Mouse (Mus musculus) forebrain, embryonic 10.5 days (tissue): ENCODE results near the gene Fastk. TPM values are rescaled to one million over a fixed set of nuclear protein-coding genes. Genes with fewer than 3 reads are reported as not detected.
A peak's percentile ranks its signal among the peaks of the same experiment; 100 is the strongest.

ENCODE experiments used
- DNase-seq: peaks from one replicate; pipeline ENCODE4 v3.0.0-alpha.2; 2017; ENCODE audit warnings: low spot score; ENCODE audit errors: extremely low spot score
- H3K27ac ChIP-seq: fragments of 300-500 bp; sonication (generic); 2 replicates; pipeline ENCODE4 v1.5.1; 2016; ENCODE audit warnings: mild to moderate bottlenecking
- H3K27me3 ChIP-seq: fragments of 300-500 bp; sonication (generic); 2 replicates; pipeline ENCODE4 v1.6.1; 2016; ENCODE audit warnings: mild to moderate bottlenecking; ENCODE audit not compliant: poor library complexity, severe bottlenecking
- H3K36me3 ChIP-seq: fragments of 300-500 bp; sonication (generic); replicated peaks from 2 replicates; pipeline ENCODE4 v1.6.1; 2016; ENCODE audit warnings: mild to moderate bottlenecking, moderate library complexity
- H3K4me1 ChIP-seq: fragments of 300-500 bp; sonication (generic); 2 replicates; pipeline ENCODE4 v1.6.1; 2016
- H3K4me3 ChIP-seq: fragments of 300-500 bp; sonication (generic); 2 replicates; pipeline ENCODE4 v1.5.1; 2016; ENCODE audit warnings: mild to moderate bottlenecking, moderate library complexity
- H3K9me3 ChIP-seq: fragments of 300-500 bp; sonication (generic); 2 replicates; pipeline ENCODE4 v1.6.1; 2016; ENCODE audit warnings: mild to moderate bottlenecking, moderate library complexity
- WGBS: fragments of 180-500 bp; shearing (Covaris S2); methylation state at CpG from one replicate; pipeline ENCODE4 v1.1.7; 2016; 5-methylcytosine and 5-hydroxymethylcytosine counted together
- polyA plus RNA-seq: library from polyadenylated mRNA; unstranded; fragments of >200 nt; fragmentation: Nextera tagmentation; extraction: Ambion mirVana; gene quantifications from 2 replicates; pipeline ENCODE4 v1.2.1, GENCODE M21; 2016

Fastk gene
- polyA plus RNA-seq, 1 experiment from 2014 or later, result 106 TPM

DNA sequence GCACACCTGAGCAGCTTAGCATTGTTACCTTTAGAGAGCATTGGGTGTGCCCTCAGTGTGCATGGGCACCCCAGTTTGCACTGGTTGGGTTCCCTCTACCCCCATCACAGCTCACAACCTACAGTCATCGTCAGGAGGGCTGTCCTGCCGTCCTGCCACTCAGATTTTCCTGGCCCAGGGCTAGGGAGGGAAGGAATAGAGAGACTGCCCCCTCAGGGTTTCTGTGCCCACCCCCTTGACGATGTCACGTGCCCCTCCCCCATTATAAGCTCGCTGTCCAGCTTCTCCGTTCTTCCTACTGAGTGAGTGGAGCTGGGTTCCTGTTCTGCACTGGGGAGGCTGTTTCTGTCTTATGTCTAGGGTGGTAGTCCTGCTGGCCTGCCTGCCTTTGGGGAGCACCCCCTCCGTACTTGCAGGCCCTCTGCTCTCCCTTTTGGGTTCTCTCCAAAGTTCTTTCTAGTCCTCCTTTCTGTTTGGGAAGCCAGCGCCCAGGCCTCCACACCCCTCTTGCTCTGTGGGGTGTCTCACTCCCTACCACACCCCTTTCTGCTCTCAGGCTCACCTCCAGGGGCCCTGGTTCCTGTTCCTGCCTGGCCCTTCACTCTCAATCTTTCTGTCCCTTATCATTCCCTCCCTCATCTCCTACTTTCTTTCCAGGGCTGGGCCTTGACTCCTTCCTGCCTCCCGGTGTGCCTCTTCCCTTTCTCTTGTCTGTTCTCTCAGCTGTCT lies 18.4 kb downstream of the Fastk start:
- DNase-seq, result no peak
- peak overlapping the region; percentile 85; the same call in 1 of the 2 replicates for H3K27ac ChIP-seq
- 10% methylated on average over 9 of the region's 9 CpGs for WGBS

DNA sequence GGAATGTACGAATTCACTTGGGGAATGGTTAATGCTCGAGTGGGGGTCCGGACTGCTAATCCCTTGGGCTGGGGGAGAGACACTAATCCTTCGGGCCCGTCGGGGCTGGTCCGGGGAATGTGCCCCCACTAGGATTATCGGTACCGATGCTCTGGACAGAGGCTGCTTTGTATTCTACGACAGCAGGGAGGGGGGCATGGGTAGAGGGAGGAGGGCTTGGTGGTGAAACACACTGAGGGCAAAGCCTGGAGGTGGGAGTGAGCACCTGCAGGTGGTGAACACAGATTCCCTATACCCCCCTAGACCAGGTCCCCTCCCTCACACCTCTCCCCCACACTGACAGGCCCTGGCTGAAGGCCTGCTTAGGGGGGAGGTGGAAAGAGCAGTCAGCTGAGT lies 19.1 kb downstream of the Fastk start:
- H3K36me3 ChIP-seq, result peaks cover 32% of the 10 kb centered on the region
- WGBS, result 2% methylated on average over 10 of the region's 10 CpGs
- peak overlapping the region; percentile 85 for H3K27ac ChIP-seq
- H3K4me1 ChIP-seq, result peaks cover 69% of the 10 kb centered on the region
- DNase-seq, result peak; percentile 38
- H3K9me3 ChIP-seq, result no peaks in the 10 kb centered on the region
- peak overlapping the region; percentile 75 for H3K4me3 ChIP-seq
- H3K27me3 ChIP-seq, result peaks cover 19% of the 10 kb centered on the region

More for the DNA sequence above, 18.4 kb downstream of the Fastk start:
- Histone ChIP-seq H3K4me3 (peak overlapping the region; percentile 75), H3K9me3 (no peaks in the 10 kb centered on the region), H3K27me3 (peaks cover 19% of the 10 kb centered on the region), H3K4me1 (peaks cover 69% of the 10 kb centered on the region), H3K36me3 (peaks cover 32% of the 10 kb centered on the region)

DNA sequence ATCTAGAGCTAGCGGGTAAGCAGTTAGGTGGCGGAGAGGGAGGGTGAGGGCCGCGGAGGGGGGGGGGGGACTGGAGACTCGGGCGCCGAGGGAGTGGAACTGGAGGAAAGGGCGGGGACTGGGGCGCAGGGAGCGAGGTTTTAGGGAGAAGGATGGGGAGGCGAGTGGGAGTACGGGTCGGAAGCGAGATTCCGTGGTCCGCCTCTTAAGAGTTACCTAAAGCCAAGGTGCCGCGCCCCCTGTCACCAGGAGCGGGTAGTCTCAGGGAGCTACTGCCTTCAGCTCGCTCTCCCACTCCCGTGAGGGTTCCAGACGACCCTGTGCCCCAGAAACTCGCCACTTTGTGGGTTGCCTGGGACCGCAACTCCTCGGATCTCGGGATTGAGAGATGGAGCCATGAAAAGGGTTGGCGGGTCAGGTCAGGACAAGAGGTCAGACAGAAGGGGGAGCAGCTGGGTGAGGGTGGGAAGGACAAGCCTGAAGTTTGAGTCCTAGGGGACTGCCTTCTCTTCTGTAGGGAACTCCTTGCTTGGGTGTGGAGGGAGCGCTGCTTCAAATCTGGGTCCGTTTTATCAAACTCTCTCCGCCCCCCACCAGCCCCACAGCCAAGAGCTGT lies 19.6 kb downstream of the Fastk start:
- H3K9me3 ChIP-seq, result no peaks in the 10 kb centered on the region
- H3K27me3 ChIP-seq, result peaks cover 19% of the 10 kb centered on the region
- DNase-seq, result peak; percentile 70
- under 1% methylated on average over 29 of the region's 30 CpGs for WGBS
- H3K27ac ChIP-seq, result peak overlapping the region; percentile 85
- H3K4me3 ChIP-seq, result peak overlapping the region; percentile 75
- H3K4me1 ChIP-seq, result peaks cover 69% of the 10 kb centered on the region
- H3K36me3 ChIP-seq, result peaks cover 32% of the 10 kb centered on the region

DNA sequence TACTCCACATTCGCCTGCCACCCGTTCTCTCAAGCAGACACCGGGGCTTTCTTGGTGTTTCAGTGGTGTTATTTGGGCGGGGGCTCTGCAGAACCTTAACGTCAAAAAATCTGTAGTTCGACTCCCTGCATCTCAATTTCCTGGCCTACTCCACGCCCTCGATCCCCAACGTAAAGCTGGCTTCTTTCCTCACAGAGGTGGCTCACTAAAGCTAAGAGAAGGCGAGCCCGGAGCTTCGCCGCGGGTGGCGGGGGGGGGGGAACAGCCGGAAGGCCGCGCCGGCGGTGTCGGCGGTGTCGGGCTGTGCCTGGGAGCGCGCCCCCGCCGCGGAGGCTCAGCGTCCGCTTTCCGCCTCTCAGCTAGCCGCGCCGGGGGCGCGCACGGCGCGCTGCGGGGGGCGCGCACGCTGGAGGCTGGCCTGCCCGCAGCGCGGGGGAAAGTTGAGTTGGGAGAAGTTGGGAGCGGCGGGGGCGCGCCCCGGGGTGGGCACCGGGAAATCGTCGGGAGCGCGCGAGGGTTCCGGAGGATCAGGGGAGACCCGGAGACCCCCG lies 20.2 kb downstream of the Fastk start:
- peak; percentile 75 for DNase-seq
- Histone ChIP-seq H3K27me3 (peaks cover 19% of the 10 kb centered on the region), H3K4me1 (peaks cover 69% of the 10 kb centered on the region), H3K9me3 (no peaks in the 10 kb centered on the region), H3K4me3 (peak overlapping the region; percentile 75), H3K36me3 (peaks cover 32% of the 10 kb centered on the region), H3K27ac (peak overlapping the region; percentile 85)
- 1% methylated on average over 57 of the region's 60 CpGs for WGBS

DNA sequence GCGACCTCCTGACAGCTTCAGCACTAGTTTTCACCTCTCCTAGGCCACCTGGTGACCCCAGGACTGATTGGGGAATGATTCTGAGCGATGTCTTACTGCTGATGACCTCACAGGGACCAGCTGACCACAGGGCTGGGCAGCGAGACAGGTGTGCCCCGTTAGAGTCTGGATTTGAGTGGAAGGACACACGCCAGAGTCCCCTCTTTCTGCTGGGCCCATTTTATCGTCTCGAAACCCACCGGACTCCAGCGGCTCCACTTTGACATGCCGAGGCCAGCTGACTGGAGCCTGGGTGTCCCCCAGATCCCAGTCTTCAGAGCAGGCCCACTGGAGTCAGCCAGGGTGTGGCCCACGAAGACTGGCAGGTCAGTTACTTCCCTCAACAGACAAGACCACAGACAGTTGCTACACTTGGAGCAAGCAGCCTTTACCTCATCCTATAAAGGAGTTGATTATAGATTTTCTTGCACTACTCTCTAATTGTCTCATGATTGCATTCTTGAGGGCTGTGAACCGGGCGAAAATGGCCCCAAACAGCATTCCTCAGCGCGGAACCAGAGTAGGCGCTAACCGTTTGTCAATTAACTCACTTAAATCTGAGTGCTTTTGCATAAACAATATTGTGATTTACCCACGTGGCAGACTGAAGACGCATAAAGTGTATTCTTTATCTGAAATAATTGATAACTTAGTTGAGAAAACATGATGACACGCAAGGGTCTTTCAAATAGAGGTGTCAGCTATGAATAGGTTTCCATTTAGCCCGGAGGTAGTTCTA lies 20.9 kb downstream of the Fastk start:
- WGBS, result 14% methylated on average over 21 of the region's 21 CpGs
- Histone ChIP-seq H3K9me3 (no peaks in the 10 kb centered on the region), H3K27me3 (peaks cover 19% of the 10 kb centered on the region), H3K36me3 (peaks cover 32% of the 10 kb centered on the region), H3K4me1 (peaks cover 68% of the 10 kb centered on the region), H3K4me3 (peak overlapping the region; percentile 75), H3K27ac (peak overlapping the region; percentile 85)
- DNase-seq, result no peak

DNA sequence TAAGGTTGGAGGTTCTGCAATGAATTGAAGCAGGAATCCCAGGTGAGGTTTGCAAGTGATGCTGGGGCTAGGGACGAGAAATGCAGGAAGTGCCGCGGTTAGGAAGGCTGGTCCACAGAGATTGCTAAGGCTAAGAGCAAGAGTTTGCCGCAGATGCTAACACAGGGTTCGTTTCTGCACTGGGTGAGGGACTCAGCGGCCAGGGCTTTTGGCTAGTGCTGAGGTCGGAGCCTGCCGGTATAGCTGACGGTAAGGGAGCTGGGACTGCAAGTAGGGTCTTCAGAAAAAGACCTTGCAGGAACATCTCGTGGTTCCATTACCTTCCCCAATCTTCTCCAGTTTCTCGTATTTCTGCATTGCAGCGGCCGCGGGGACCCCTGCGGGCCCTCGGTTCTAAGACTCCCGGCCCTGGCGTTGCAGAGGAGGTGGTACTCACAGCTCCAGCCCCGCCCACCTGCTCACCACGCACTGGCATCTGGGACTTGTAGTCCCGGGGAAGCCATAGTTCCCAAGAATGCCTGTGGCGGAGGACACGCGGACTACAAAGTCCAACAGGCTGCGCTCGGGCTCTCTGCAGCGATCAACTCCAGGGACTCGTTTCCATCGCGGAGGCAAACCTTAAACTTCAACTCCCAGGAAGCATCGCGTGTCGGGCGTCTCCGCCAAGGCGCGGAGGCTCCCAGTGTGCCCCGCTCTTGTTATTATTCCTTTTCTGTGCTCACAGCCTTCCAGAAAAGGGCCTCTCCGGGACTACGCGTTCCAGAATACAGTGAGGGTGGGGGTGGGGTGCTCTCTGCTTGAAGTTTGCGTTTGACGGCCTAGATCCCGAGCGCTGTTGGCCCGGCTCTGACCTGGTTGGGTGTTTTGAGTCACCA lies 21.7 kb downstream of the Fastk start, which contains the start of the genes Cdk5 and Slc4a2:
Gene Cdk5 (minus strand): TSS at position 402 of the 875 bp plus-strand sequence.
Gene Slc4a2 (plus strand): TSS at position 709 of the 875 bp plus-strand sequence.
- Histone ChIP-seq H3K9me3 (no peaks in the 10 kb centered on the region), H3K27me3 (peaks cover 19% of the 10 kb centered on the region)
- WGBS, result under 1% methylated on average over 46 of the region's 46 CpGs

DNA sequence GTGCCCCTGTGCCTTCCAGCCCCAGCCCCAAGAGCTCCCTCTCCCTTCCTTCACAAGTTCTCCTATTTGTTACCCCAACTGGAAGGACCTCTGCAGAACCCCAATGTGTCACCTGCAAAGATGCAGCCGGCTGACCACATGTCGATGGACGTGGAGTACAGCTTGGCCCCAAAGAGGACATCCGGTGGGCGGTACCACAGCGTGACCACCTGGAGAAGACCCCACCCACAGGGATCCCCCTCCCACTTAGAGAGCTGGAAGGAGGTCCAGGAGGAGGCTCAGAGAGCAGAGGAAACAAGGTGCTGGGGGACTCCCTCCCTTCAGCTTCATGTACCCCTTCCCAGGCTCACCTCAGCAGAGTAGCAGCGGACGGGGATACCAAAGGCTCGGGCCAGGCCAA lies 24.7 kb downstream of the Fastk start:
- H3K27ac ChIP-seq, result no peak overlapping the region
- H3K4me1 ChIP-seq, result peaks cover 45% of the 10 kb centered on the region
- H3K27me3 ChIP-seq, result peaks cover 7% of the 10 kb centered on the region
- H3K36me3 ChIP-seq, result peaks cover 36% of the 10 kb centered on the region
- no peak overlapping the region for H3K4me3 ChIP-seq
- WGBS, result 89% methylated on average over 9 of the region's 9 CpGs
- no peaks in the 10 kb centered on the region for H3K9me3 ChIP-seq
- no peak for DNase-seq

More for the DNA sequence above, 21.7 kb downstream of the Fastk start, which contains the start of the genes Cdk5 and Slc4a2:
- Histone ChIP-seq H3K36me3 (peaks cover 36% of the 10 kb centered on the region), H3K27ac (peak within 1 kb of the TSS; percentile 85), H3K4me1 (peaks cover 60% of the 10 kb centered on the region), H3K4me3 (peak within 1 kb of the TSS; percentile 75)
- peak; percentile 99 for DNase-seq

DNA sequence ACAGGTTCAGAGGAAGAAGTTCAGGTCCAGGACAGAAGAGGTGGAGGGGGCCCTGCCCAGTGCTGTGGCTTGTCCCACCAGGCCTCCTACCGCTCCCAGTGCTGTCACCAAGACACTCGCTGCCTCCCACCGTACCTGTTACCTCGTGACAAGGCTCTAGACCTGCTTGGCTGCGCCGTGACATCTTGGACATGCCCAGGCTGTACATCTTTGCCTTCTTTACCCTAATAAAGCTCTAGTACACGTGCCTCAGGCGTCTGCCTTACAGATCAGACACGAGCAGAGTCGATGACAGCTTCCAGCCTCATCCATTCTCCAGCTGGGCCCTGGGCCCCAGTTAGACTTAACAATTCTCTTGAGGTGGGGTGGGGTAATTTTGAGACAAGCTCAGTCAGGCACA lies 27.5 kb downstream of the Fastk start:
- no peak for DNase-seq
- 93% methylated on average over 10 of the region's 10 CpGs for WGBS
- Histone ChIP-seq H3K27ac (no peak overlapping the region), H3K4me3 (no peak overlapping the region), H3K36me3 (peaks cover 36% of the 10 kb centered on the region), H3K9me3 (no peaks in the 10 kb centered on the region), H3K4me1 (peaks cover 34% of the 10 kb centered on the region), H3K27me3 (peaks cover 10% of the 10 kb centered on the region)

DNA sequence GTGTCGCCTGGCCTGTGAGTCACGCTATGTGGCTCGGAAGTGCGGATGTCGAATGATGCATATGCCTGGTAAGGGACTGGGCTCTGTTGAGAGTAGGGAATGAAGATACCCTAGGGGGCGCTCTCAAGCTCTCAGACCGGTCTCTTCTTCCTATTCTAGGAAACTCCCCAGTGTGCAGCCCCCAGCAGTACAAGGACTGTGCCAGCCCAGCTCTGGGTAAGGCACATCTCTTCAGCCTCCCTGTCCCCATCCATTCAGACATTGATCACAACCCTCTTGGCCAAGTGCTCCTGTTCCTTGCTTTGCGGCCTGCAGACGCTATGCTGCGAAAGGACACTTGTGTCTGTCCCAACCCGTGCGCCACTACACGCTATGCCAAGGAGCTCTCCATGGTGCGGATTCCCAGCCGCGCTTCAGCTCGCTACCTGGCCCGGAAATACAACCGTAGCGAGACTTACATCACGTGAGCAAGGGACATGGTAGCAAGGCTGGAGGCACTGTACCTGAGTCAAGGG lies 28.8 kb downstream of the Fastk start:
- H3K27ac ChIP-seq, result no peak overlapping the region
- peak; percentile 47 for DNase-seq
- peaks cover 28% of the 10 kb centered on the region for H3K4me1 ChIP-seq
- H3K36me3 ChIP-seq, result peaks cover 29% of the 10 kb centered on the region
- H3K27me3 ChIP-seq, result peaks cover 10% of the 10 kb centered on the region
- H3K9me3 ChIP-seq, result no peaks in the 10 kb centered on the region
- H3K4me3 ChIP-seq, result no peak overlapping the region
- WGBS, result 4% methylated on average over 21 of the region's 21 CpGs

DNA sequence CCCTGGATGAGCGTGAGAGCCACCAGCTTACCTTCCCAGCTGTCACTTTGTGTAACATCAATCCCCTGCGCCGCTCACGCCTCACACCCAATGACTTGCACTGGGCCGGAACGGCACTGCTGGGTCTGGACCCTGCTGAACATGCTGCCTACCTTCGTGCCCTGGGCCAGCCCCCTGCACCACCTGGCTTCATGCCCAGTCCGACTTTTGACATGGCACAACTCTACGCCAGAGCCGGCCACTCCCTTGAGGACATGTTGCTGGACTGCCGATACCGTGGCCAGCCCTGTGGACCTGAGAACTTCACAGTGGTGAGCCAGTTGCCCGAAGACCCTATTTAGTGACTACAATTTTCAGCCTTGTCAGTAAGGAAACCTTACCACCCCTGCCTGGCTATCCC lies 31.1 kb downstream of the Fastk start:
- no peaks in the 10 kb centered on the region for H3K9me3 ChIP-seq
- DNase-seq, result no peak
- 88% methylated on average over 13 of the region's 13 CpGs for WGBS
- peaks cover 10% of the 10 kb centered on the region for H3K27me3 ChIP-seq
- H3K27ac ChIP-seq, result no peak overlapping the region
- H3K36me3 ChIP-seq, result peaks cover 11% of the 10 kb centered on the region
- H3K4me1 ChIP-seq, result peaks cover 33% of the 10 kb centered on the region
- no peak overlapping the region for H3K4me3 ChIP-seq

DNA sequence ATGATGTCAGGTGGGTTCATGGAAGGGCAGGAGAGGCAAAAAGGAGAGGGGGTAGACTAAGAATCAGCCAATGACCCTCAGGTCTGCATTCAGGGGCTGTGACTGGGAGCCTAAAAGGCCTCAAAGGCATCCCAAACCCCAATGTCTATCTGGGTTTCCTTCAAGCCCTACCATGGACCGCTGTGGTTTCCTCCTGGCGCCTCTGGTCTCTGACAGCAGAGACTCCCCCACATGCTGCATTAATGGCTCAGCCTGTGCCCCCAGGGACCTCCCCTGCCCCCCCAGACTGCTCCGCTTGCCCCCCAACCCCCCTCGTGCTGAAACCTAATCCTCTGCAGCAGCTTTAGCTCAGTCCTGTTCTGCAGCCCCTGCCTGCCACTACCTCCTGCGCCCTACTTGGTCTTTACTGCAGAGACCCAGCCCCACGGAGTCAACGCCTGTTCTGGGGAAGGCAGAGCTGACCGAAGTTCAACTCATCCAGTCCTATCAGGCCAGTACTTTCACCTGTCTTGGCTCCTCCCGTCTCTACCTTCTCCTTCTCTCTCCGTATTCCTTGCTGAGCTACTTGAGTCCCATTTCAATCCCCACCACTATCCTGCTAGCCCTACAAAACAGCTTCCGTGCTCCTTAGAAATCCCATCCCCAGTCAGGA lies 31.9 kb downstream of the Fastk start, which contains the start of gene Asic3:
Gene Asic3 (plus strand): TSS at position 351 of the 652 bp plus-strand sequence.
- no peak within 1 kb of the TSS for H3K4me3 ChIP-seq
- no peak within 1 kb of the TSS for H3K27ac ChIP-seq
- H3K36me3 ChIP-seq, result peaks cover 12% of the 10 kb centered on the region
- no peak for DNase-seq
- peaks cover 10% of the 10 kb centered on the region for H3K27me3 ChIP-seq
- no peaks in the 10 kb centered on the region for H3K9me3 ChIP-seq
- H3K4me1 ChIP-seq, result peaks cover 35% of the 10 kb centered on the region
- 51% methylated on average over 11 of the region's 11 CpGs for WGBS
